Mouse (Mus musculus): ENCODE results near the gene Pigk.

GRCm38 (mm10) chr3:152749881-152750280 is 36.0 kb downstream of the Pigk start:
- no peak for TF ChIP-seq EP300 (IDR thresholded peaks at IDR 0.05)
- no peak for TF ChIP-seq CTCF (IDR thresholded peaks at IDR 0.05)
